Mouse (Mus musculus) hindbrain, embryonic 12.5 days (tissue): Measurements from ENCODE around the gene Socs1. TPM values are rescaled to one million over a fixed set of nuclear protein-coding genes. Genes with fewer than 3 reads are reported as not detected.

Experiments
- ATAC-seq: fragments of 200-750 bp; cut with Nextera tagmentation; 2 replicates; pipeline ENCODE4 v1.8.0; 2017; ENCODE audit warnings: moderate TSS enrichment; ENCODE audit not compliant: low FRiP score
- H3K27ac ChIP-seq: fragments of 300-500 bp; sonication (generic); 2 replicates; pipeline ENCODE4 v1.5.1; 2016; ENCODE audit warnings: mild to moderate bottlenecking
- H3K27me3 ChIP-seq: fragments of 300-500 bp; sonication (generic); 2 replicates; pipeline ENCODE4 v1.6.1; 2016; ENCODE audit warnings: mild to moderate bottlenecking
- H3K36me3 ChIP-seq: fragments of 300-500 bp; sonication (generic); 2 replicates; pipeline ENCODE4 v1.6.1; 2016; ENCODE audit warnings: mild to moderate bottlenecking
- H3K4me1 ChIP-seq: fragments of 300-500 bp; sonication (generic); 2 replicates; pipeline ENCODE4 v1.6.1; 2016
- H3K4me2 ChIP-seq: fragments of 300-500 bp; sonication (generic); replicated peaks from 2 replicates; pipeline ENCODE4 v1.6.1; 2016; ENCODE audit warnings: mild to moderate bottlenecking
- H3K4me3 ChIP-seq: fragments of 300-500 bp; sonication (generic); 2 replicates; pipeline ENCODE4 v1.5.1; 2016; ENCODE audit warnings: mild to moderate bottlenecking
- H3K9ac ChIP-seq: fragments of 300-500 bp; sonication (generic); 2 replicates; pipeline ENCODE4 v1.6.1; 2016; ENCODE audit warnings: mild to moderate bottlenecking, moderate library complexity
- H3K9me3 ChIP-seq: fragments of 300-500 bp; sonication (generic); replicated peaks from 2 replicates; pipeline ENCODE4 v1.6.1; 2016; ENCODE audit warnings: mild to moderate bottlenecking
- WGBS: fragments of 180-500 bp; shearing (Covaris S2); methylation state at CpG from one replicate; pipeline ENCODE4 v1.1.7; 2016; 5-methylcytosine and 5-hydroxymethylcytosine counted together
- polyA plus RNA-seq: library from polyadenylated mRNA; unstranded; fragments of >200 nt; fragmentation: Nextera tagmentation; extraction: Ambion mirVana; gene quantifications from 2 replicates; pipeline ENCODE4 v1.2.1, GENCODE M21; 2016

Gene Socs1
- polyA plus RNA-seq, 1 experiment from 2014 or later: 5.4 TPM

DNA sequence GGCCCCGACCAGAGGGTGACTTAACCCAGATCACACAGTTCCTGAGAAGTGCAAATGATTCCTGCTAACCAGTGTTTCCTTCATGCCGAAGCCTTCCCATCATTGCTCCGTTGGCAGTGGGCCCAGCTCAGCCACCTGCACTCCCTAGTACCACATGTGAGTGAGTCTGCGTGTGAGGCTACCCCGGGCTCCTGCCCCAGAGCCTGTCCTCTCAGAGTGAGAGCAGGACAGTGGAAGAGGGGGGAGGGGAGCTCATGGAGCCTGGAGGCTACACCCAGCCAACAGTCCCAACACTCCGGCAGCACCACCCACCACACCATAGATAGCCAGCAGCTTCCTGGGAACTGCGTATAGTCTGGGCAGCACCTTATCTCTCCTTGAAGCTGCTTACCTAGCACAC, 35.5 kb downstream of the Socs1 start:
- Histone ChIP-seq H3K4me1 (peaks cover 9% of the 10 kb centered on the region; the same call in 1 of the 2 replicates), H3K4me2 (no peak overlapping the region), H3K36me3 (no peaks in the 10 kb centered on the region), H3K27me3 (no peaks in the 10 kb centered on the region), H3K9ac (no peak overlapping the region), H3K4me3 (no peak overlapping the region), H3K27ac (no peak overlapping the region), H3K9me3 (no peaks in the 10 kb centered on the region)
- 60% methylated on average over 7 of the region's 7 CpGs for WGBS
- ATAC-seq: 0 out of 2 replicates have a peak, but pooled peaks have one; percentile 32

DNA sequence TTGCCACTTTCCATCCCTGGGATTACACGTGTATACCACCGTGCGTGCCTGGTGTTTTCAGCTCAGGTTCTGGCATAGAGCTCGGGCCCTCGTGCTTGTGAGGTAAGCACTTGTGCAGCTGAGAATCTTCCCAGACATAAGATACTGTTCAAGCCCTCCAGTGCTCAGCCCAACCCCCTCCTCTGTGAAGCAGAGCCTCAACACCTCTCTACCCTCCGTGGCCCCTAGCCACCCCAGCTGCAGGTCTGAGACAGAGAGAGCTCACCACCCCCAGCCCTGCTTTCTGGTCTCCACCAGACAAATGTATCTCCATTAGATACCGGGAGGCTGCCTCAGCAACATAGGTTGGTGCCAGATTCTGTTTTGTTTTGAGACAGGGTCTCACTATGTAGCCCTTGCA, 36.1 kb downstream of the Socs1 start:
- no peak overlapping the region for H3K4me2 ChIP-seq
- no peaks in the 10 kb centered on the region for H3K36me3 ChIP-seq
- 79% methylated on average over 7 of the region's 7 CpGs for WGBS
- no peaks in the 10 kb centered on the region for H3K27me3 ChIP-seq
- peaks cover 9% of the 10 kb centered on the region; the same call in 1 of the 2 replicates for H3K4me1 ChIP-seq
- H3K9ac ChIP-seq: no peak overlapping the region
- ATAC-seq: no peak
- no peaks in the 10 kb centered on the region for H3K9me3 ChIP-seq
- H3K4me3 ChIP-seq: no peak overlapping the region
- H3K27ac ChIP-seq: no peak overlapping the region

DNA sequence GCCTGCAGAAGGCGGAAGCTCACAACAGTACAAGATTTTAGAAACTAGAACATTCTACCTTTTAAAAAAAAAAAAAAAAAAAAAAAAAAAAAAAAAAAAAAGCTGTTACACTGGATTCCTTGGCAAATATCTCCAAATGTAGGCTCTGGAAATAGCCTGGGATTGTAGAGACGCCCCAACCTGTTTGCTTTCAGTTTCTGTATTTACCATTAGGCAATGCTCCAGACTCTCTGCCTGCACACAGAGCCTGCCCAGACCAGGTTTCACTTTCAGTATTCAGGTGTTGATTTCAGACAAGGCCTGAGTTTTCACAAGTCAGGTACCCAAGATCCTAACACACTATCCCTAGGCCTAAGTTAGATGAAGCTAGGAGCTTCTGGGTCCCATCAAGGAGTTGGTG, 44.3 kb downstream of the Socs1 start:
- Histone ChIP-seq H3K9me3 (no peaks in the 10 kb centered on the region), H3K4me1 (0 out of 2 replicates have a peak, but pooled peaks cover 2% of the 10 kb centered on the region), H3K4me3 (no peak overlapping the region), H3K36me3 (0 out of 2 replicates have a peak, but pooled peaks cover 4% of the 10 kb centered on the region), H3K4me2 (no peak overlapping the region), H3K27me3 (no peaks in the 10 kb centered on the region), H3K9ac (no peak overlapping the region), H3K27ac (no peak overlapping the region)
- ATAC-seq: no peak
- WGBS: 87% methylated on average over 2 of the region's 2 CpGs

DNA sequence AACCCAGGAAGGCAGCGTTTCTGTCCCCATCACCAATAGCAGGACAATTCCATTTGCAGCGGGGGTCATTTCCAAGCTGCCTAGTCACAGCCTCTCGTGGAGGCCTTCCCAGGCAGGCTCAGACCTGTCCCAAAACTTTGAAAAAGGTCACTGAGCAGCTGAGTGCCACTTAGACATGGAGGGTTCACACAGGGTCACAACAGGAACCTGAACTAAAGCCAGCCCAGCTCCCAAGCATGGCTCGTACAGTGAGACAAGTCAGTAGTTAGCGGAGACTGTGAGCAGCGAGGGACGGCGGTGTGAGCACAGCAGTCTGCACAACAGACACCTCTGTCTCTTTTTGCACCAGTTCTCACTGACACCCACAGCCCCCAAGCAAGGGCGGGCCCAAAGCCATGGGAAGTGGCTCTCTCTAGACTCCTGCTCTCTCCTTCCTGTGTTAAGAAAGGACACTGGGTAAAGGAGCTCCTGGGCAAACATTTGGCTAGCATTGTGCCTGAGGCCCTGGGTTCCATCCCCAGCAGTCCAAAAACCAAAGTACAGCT, 45.4 kb downstream of the Socs1 start:
- 0 out of 2 replicates have a peak, but pooled peaks cover 4% of the 10 kb centered on the region for H3K36me3 ChIP-seq
- H3K27me3 ChIP-seq: no peaks in the 10 kb centered on the region
- H3K9me3 ChIP-seq: no peaks in the 10 kb centered on the region
- 70% methylated on average over 9 of the region's 9 CpGs for WGBS
- ATAC-seq: no peak
- no peak overlapping the region for H3K9ac ChIP-seq
- H3K4me1 ChIP-seq: 0 out of 2 replicates have a peak, but pooled peaks cover 2% of the 10 kb centered on the region
- H3K4me2 ChIP-seq: no peak overlapping the region
- H3K4me3 ChIP-seq: no peak overlapping the region
- no peak overlapping the region for H3K27ac ChIP-seq

DNA sequence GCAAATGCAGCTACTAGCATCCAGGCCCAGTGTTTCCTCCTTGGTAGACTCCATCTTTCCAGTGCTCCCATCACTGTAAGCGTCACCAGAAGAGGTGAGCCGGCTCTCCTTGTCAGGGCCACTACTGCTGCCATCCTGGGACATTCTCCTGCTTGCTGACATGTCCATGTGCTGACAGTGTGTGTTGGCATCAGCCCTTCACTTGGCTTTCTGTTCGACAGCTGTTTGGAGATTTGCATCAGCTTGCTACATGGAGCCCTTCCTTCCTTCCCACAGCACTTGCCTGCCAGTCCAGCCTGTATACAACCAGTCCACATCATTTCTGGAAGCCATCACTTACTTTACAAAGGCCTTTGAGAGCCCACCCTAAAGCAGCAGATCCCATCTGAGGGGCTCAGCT, 46.5 kb downstream of the Socs1 start:
- no peak overlapping the region for H3K9ac ChIP-seq
- H3K27me3 ChIP-seq: no peaks in the 10 kb centered on the region
- no peaks in the 10 kb centered on the region for H3K9me3 ChIP-seq
- no peak overlapping the region for H3K4me2 ChIP-seq
- 0 out of 2 replicates have a peak, but pooled peaks cover 4% of the 10 kb centered on the region for H3K36me3 ChIP-seq
- no peak overlapping the region for H3K27ac ChIP-seq
- WGBS: 94% methylated on average over 3 of the region's 3 CpGs
- H3K4me1 ChIP-seq: 0 out of 2 replicates have a peak, but pooled peaks cover 2% of the 10 kb centered on the region
- no peak for ATAC-seq
- H3K4me3 ChIP-seq: no peak overlapping the region

DNA sequence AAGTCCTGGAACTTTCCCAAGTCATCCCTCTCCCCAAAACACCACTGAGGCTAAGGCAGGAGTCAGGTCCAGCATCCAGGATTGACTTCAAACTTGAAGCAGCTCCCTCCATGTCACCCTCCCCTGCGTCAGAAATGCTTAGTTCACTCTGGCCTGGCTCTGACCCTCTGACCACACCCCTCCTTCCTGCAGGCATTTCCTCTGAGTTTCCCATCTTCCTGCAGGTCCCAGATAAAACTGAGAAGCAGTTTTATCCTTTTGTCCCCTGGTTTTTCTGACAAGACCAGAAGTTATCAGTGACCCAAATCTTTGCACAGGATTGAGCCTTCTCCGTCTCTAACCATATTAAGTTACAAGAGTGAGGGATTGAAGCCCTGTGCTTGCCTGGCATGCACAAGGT, 47.8 kb downstream of the Socs1 start:
- no peak overlapping the region for H3K9ac ChIP-seq
- no peaks in the 10 kb centered on the region for H3K9me3 ChIP-seq
- no peak overlapping the region for H3K4me2 ChIP-seq
- H3K27ac ChIP-seq: no peak overlapping the region
- no peak for ATAC-seq
- no peak overlapping the region for H3K4me3 ChIP-seq
- 0 out of 2 replicates have a peak, but pooled peaks cover 2% of the 10 kb centered on the region for H3K4me1 ChIP-seq
- 0 out of 2 replicates have a peak, but pooled peaks cover 4% of the 10 kb centered on the region for H3K36me3 ChIP-seq
- no peaks in the 10 kb centered on the region for H3K27me3 ChIP-seq
- WGBS: 59% methylated on average over 2 of the region's 2 CpGs

DNA sequence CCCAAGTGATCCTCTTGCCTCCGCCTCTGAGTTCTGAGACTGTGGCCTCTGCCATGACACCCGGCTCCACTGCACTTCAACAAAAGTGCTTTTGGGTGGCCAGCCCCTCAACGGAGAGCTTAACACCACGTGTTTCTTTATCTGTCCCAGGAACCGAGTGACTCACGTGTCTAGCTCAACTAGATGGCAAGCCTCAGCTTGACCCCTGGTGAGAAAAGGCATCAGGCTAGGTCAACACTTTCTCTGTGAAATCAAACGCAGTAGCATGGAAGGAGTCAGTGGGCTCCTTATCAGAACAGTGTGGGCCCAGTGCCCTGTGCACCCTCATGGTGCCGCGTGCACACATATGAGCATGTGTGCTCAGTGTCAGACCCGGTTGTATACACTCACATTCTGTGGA, 49.0 kb downstream of the Socs1 start:
- ATAC-seq: no peak
- H3K36me3 ChIP-seq: no peaks in the 10 kb centered on the region
- H3K4me3 ChIP-seq: no peak overlapping the region
- no peaks in the 10 kb centered on the region for H3K9me3 ChIP-seq
- 73% methylated on average over 10 of the region's 10 CpGs for WGBS
- H3K27me3 ChIP-seq: no peaks in the 10 kb centered on the region
- 0 out of 2 replicates have a peak, but pooled peaks cover 2% of the 10 kb centered on the region for H3K4me1 ChIP-seq
- no peak overlapping the region for H3K9ac ChIP-seq
- H3K4me2 ChIP-seq: no peak overlapping the region
- no peak overlapping the region for H3K27ac ChIP-seq

DNA sequence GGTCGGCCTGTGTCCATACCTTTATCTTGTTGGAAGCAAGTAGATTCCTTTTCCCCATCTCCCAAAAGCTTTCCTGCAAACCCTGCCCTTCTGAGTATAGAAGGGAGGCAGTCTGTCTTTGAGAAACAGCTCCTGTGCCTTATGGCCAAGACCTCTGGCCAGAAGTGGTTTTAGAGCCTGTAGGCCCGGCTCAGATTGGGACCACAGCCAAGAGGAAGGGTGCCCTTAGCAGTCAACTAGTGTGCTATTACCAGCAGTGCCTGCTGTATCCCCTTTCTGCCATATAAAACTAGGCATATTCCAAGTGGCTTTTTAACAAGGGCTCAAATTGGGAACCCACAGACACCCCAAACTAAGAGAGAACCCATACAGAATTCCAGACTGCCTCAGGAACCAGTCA, 49.6 kb downstream of the Socs1 start:
- no peaks in the 10 kb centered on the region for H3K9me3 ChIP-seq
- H3K4me3 ChIP-seq: no peak overlapping the region
- no peak for ATAC-seq
- H3K27me3 ChIP-seq: no peaks in the 10 kb centered on the region
- H3K4me1 ChIP-seq: 0 out of 2 replicates have a peak, but pooled peaks cover 2% of the 10 kb centered on the region
- H3K36me3 ChIP-seq: no peaks in the 10 kb centered on the region
- H3K27ac ChIP-seq: no peak overlapping the region
- WGBS: 100% methylated on average over 2 of the region's 2 CpGs
- no peak overlapping the region for H3K4me2 ChIP-seq
- H3K9ac ChIP-seq: no peak overlapping the region

DNA sequence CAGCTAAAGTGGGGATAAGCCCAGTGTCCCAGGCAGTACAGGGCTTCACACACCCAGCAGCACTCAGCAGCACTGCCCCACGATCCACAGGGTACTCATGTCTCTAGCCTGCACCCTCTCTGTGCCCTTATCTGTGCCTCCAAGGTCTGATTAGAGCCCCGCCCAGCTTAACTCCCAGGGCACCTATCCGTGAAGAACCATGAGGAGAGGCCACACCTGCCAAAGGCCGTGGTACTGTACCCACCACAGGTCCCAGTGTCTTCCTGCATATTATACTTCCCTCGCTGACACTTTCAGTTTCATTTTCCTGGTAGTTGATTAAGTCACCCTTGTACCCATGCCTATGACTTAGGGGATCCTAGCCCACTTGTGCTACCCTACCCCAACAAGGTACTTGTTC, 52.9 kb downstream of the Socs1 start:
- Histone ChIP-seq H3K27ac (no peak overlapping the region), H3K4me3 (no peak overlapping the region), H3K27me3 (no peaks in the 10 kb centered on the region), H3K36me3 (no peaks in the 10 kb centered on the region), H3K4me1 (peaks cover 9% of the 10 kb centered on the region; the same call in 1 of the 2 replicates), H3K9ac (no peak overlapping the region), H3K9me3 (no peaks in the 10 kb centered on the region), H3K4me2 (no peak overlapping the region)
- 89% methylated on average over 5 of the region's 5 CpGs for WGBS
- no peak for ATAC-seq

Other genes starting within 250 kb of the Socs1 start
- 22.2 and 27.6 TPM in 2 replicates for gene Dexi, start 242.5 kb downstream of the Socs1 start, polyA plus RNA-seq
- gene Clec16a, start 240.2 kb downstream of the Socs1 start, polyA plus RNA-seq: 51.4 and 55.5 TPM in 2 replicates
- gene Tnp2, start 3.1 kb upstream of the Socs1 start, polyA plus RNA-seq: not detected in 2 replicates
- gene Prm3, start 5.4 kb upstream of the Socs1 start, polyA plus RNA-seq: not detected in 2 replicates
- not detected in 2 replicates for gene Prm2, start 10.6 kb upstream of the Socs1 start, polyA plus RNA-seq
- 0.57 TPM in 1 of 2 replicates, not detected in the other for gene Prm1, start 20.3 kb upstream of the Socs1 start, polyA plus RNA-seq
- not detected in 2 replicates for gene Gm11172, start 27.4 kb upstream of the Socs1 start, polyA plus RNA-seq
- gene Rmi2, start 49.5 kb upstream of the Socs1 start, polyA plus RNA-seq: 2.1 and 2.2 TPM in 2 replicates